Mouse (Mus musculus): ENCODE results near the gene Polrmt. TPM values are rescaled to one million over a fixed set of nuclear protein-coding genes. Genes with fewer than 3 reads are reported as not detected.
"Not testable (repeated sequence)": the region's sequence is repeated elsewhere in the genome, so short reads cannot be mapped to it uniquely, and the experiment has no call there.

The Polrmt gene
- total and polyA plus RNA-seq, 3 experiments: 16.7 to 45.5 (median 44.5) TPM

- DNase-seq (ENCODE audit: low spot score) (no peak), ATAC-seq (ENCODE audit: extremely low read depth, insufficient number of reproducible peaks, low FRiP score, poor library complexity, severe bottlenecking) (no peak)
- peaks cover 60% of the 10 kb centered on the region for H3K4me1 ChIP-seq (ENCODE audit: insufficient read depth, low read depth, low read length)
- H3K9me3 ChIP-seq (replicated peaks): no peaks in the 10 kb centered on the region
- H3K4me3 ChIP-seq (ENCODE audit: low read depth, low read length): peak overlapping the region; percentile 84
- H3K27me3 ChIP-seq (ENCODE audit: insufficient read depth, low read length): 0 out of 2 replicates have a peak, but pooled peaks cover 2% of the 10 kb centered on the region
- TF ChIP-seq TAL1 (conservative IDR thresholded peaks at IDR 0.05; ENCODE audit: low read depth, low read length) (no peak), GATA1 (IDR thresholded peaks at IDR 0.05; ENCODE audit: borderline replicate concordance, low read length) (no peak), POLR2AphosphoS5 (IDR thresholded peaks at IDR 0.05; ENCODE audit: insufficient replicate concordance, low read depth, low read length) (no peak), GATA2 (IDR thresholded peaks at IDR 0.05; ENCODE audit: borderline replicate concordance, low read depth, low read length) (no peak), CTCF (IDR thresholded peaks at IDR 0.05; ENCODE audit: low read depth, low read length) (no peak)
- peaks cover 51% of the 10 kb centered on the region for H3K36me3 ChIP-seq (replicated peaks)
Observed at GRCm38 (mm10) chr10:79704970-79705360, 41.4 kb downstream of the Polrmt start.

GRCm38 (mm10) chr10:79704065-79704969, 42.1 kb downstream of the Polrmt start, which contains the start of gene Bsg:
Gene Bsg (plus strand): TSS chr10:79704491.
- peak within 1 kb of the TSS; percentile 84 for H3K4me3 ChIP-seq (ENCODE audit: low read depth, low read length)
- peak; percentile 72 for ATAC-seq (ENCODE audit: extremely low read depth, insufficient number of reproducible peaks, low FRiP score, poor library complexity, severe bottlenecking)
- H3K9me3 ChIP-seq (replicated peaks): no peaks in the 10 kb centered on the region
- peaks cover 54% of the 10 kb centered on the region for H3K4me1 ChIP-seq (ENCODE audit: insufficient read depth, low read depth, low read length)
- peak; percentile 98 for DNase-seq (ENCODE audit: low spot score)
- H3K36me3 ChIP-seq (replicated peaks): peaks cover 44% of the 10 kb centered on the region
- TF ChIP-seq TAL1 (conservative IDR thresholded peaks at IDR 0.05; ENCODE audit: low read depth, low read length) (no peak), POLR2AphosphoS5 (IDR thresholded peaks at IDR 0.05; ENCODE audit: insufficient replicate concordance, low read depth, low read length) (no peak), GATA2 (IDR thresholded peaks at IDR 0.05; ENCODE audit: borderline replicate concordance, low read depth, low read length) (no peak), GATA1 (IDR thresholded peaks at IDR 0.05; ENCODE audit: borderline replicate concordance, low read length) (no peak), CTCF (IDR thresholded peaks at IDR 0.05; ENCODE audit: low read depth, low read length) (no peak)
- H3K27me3 ChIP-seq (ENCODE audit: insufficient read depth, low read length): peaks cover 6% of the 10 kb centered on the region; the same call in 1 of the 2 replicates

- no peaks in the 10 kb centered on the region for H3K9me3 ChIP-seq (replicated peaks)
- TF ChIP-seq CTCF (IDR thresholded peaks at IDR 0.05; ENCODE audit: low read depth, low read length) (no peak), TAL1 (conservative IDR thresholded peaks at IDR 0.05; ENCODE audit: low read depth, low read length) (no peak), GATA2 (IDR thresholded peaks at IDR 0.05; ENCODE audit: borderline replicate concordance, low read depth, low read length) (no peak), GATA1 (IDR thresholded peaks at IDR 0.05; ENCODE audit: borderline replicate concordance, low read length) (no peak), POLR2AphosphoS5 (IDR thresholded peaks at IDR 0.05; ENCODE audit: insufficient replicate concordance, low read depth, low read length) (no peak)
- peak overlapping the region; percentile 84; the same call in 1 of the 2 replicates for H3K4me3 ChIP-seq (ENCODE audit: low read depth, low read length)
- peaks cover 9% of the 10 kb centered on the region; the same call in 1 of the 2 replicates for H3K27me3 ChIP-seq (ENCODE audit: insufficient read depth, low read length)
- DNase-seq (ENCODE audit: low spot score): no peak
- no peak for ATAC-seq (ENCODE audit: extremely low read depth, insufficient number of reproducible peaks, low FRiP score, poor library complexity, severe bottlenecking)
- H3K4me1 ChIP-seq (ENCODE audit: insufficient read depth, low read depth, low read length): peaks cover 46% of the 10 kb centered on the region
- peaks cover 37% of the 10 kb centered on the region for H3K36me3 ChIP-seq (replicated peaks)
Observed at GRCm38 (mm10) chr10:79703541-79703940, 42.8 kb downstream of the Polrmt start.

GRCm38 (mm10) chr10:79702970-79703369, 43.4 kb downstream of the Polrmt start:
- DNase-seq (ENCODE audit: low spot score); ATAC-seq (ENCODE audit: extremely low read depth, insufficient number of reproducible peaks, low FRiP score, poor library complexity, severe bottlenecking); H3K4me3 ChIP-seq (ENCODE audit: low read depth, low read length); H3K9me3 ChIP-seq (replicated peaks): not testable (repeated sequence)
- Histone ChIP-seq H3K4me1 (ENCODE audit: insufficient read depth, low read depth, low read length) (peaks cover 40% of the 10 kb centered on the region), H3K27me3 (ENCODE audit: insufficient read depth, low read length) (peaks cover 13% of the 10 kb centered on the region), H3K36me3 (replicated peaks) (peaks cover 31% of the 10 kb centered on the region)

GRCm38 (mm10) chr10:79701443-79702129, 44.8 kb downstream of the Polrmt start:
- Histone ChIP-seq H3K36me3 (replicated peaks) (peaks cover 17% of the 10 kb centered on the region), H3K4me1 (ENCODE audit: insufficient read depth, low read depth, low read length) (peaks cover 26% of the 10 kb centered on the region), H3K27me3 (ENCODE audit: insufficient read depth, low read length) (peaks cover 21% of the 10 kb centered on the region), H3K9me3 (replicated peaks) (no peaks in the 10 kb centered on the region), H3K4me3 (ENCODE audit: low read depth, low read length) (no peak overlapping the region)
- TF ChIP-seq POLR2AphosphoS5 (IDR thresholded peaks at IDR 0.05; ENCODE audit: insufficient replicate concordance, low read depth, low read length): no peak
- no peak for TF ChIP-seq GATA2 (IDR thresholded peaks at IDR 0.05; ENCODE audit: borderline replicate concordance, low read depth, low read length)
- TF ChIP-seq CTCF (IDR thresholded peaks at IDR 0.05; ENCODE audit: low read depth, low read length): no peak
- TF ChIP-seq TAL1 (conservative IDR thresholded peaks at IDR 0.05; ENCODE audit: low read depth, low read length): no peak
- no peak for TF ChIP-seq GATA1 (IDR thresholded peaks at IDR 0.05; ENCODE audit: borderline replicate concordance, low read length)
- no peak for ATAC-seq (ENCODE audit: extremely low read depth, insufficient number of reproducible peaks, low FRiP score, poor library complexity, severe bottlenecking)
- no peak for DNase-seq (ENCODE audit: low spot score)

GRCm38 (mm10) chr10:79700676-79701075, 45.7 kb downstream of the Polrmt start:
- Histone ChIP-seq H3K4me3 (ENCODE audit: low read depth, low read length) (no peak overlapping the region), H3K9me3 (replicated peaks) (no peaks in the 10 kb centered on the region), H3K27me3 (ENCODE audit: insufficient read depth, low read length) (peaks cover 30% of the 10 kb centered on the region), H3K4me1 (ENCODE audit: insufficient read depth, low read depth, low read length) (peaks cover 17% of the 10 kb centered on the region), H3K36me3 (replicated peaks) (peaks cover 8% of the 10 kb centered on the region)
- TF ChIP-seq CTCF (IDR thresholded peaks at IDR 0.05; ENCODE audit: low read depth, low read length): no peak
- no peak for TF ChIP-seq GATA1 (IDR thresholded peaks at IDR 0.05; ENCODE audit: borderline replicate concordance, low read length)
- TF ChIP-seq POLR2AphosphoS5 (IDR thresholded peaks at IDR 0.05; ENCODE audit: insufficient replicate concordance, low read depth, low read length): no peak
- TF ChIP-seq GATA2 (IDR thresholded peaks at IDR 0.05; ENCODE audit: borderline replicate concordance, low read depth, low read length): no peak
- TF ChIP-seq TAL1 (conservative IDR thresholded peaks at IDR 0.05; ENCODE audit: low read depth, low read length): no peak
- ATAC-seq (ENCODE audit: extremely low read depth, insufficient number of reproducible peaks, low FRiP score, poor library complexity, severe bottlenecking): no peak
- DNase-seq (ENCODE audit: low spot score): no peak
